Mouse (Mus musculus) urinary bladder, postnatal 25 days (tissue): ENCODE measurements at regions not wholly inside any gene's neighbourhood (a gene's known extent, or its start where the extent isn't known, plus 50 kb on each side); places are given as distances from the start of the nearest gene placed in this dataset.

Experiments
- DNase-seq: peaks from one replicate; pipeline ENCODE4 v3.0.0; 2022; ENCODE audit warnings: low spot score

- DNase-seq, result no peak
These were observed 301.2 kb upstream of the Ppp2r3a start for GRCm38 (mm10) chr9:101552789-101553188.

- DNase-seq, result no peak
These were observed 299.7 kb upstream of the Ppp2r3a start for GRCm38 (mm10) chr9:101551256-101551655.

- no peak for DNase-seq
These were observed 294.7 kb upstream of the Ppp2r3a start for GRCm38 (mm10) chr9:101546213-101546832.

- no peak for DNase-seq
These were observed 266.5 kb upstream of the Ppp2r3a start for GRCm38 (mm10) chr9:101518137-101518536.

DNA sequence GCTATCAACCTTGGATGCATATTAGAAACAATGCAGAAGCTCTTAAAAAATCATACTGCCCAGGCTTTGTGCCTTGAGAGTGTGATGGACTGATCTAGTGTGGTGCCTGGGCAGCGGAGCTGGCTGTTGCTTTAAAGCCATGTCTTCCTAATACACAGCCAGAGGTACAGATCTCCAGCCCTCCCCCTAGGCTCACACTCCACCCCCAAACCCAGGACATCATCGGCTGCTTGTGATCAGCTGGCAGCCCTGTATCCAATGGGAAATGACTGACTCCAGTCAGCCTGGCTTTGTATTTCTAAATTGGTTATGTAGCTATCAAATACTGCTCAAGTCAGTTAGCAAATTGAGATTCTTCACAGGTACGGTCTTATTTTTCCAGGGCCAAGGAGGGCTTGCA lies 259.2 kb upstream of the Ppp2r3a start:
- no peak for DNase-seq

GRCm38 (mm10) chr9:101509196-101509595 lies 257.6 kb upstream of the Ppp2r3a start:
- no peak for DNase-seq

DNA sequence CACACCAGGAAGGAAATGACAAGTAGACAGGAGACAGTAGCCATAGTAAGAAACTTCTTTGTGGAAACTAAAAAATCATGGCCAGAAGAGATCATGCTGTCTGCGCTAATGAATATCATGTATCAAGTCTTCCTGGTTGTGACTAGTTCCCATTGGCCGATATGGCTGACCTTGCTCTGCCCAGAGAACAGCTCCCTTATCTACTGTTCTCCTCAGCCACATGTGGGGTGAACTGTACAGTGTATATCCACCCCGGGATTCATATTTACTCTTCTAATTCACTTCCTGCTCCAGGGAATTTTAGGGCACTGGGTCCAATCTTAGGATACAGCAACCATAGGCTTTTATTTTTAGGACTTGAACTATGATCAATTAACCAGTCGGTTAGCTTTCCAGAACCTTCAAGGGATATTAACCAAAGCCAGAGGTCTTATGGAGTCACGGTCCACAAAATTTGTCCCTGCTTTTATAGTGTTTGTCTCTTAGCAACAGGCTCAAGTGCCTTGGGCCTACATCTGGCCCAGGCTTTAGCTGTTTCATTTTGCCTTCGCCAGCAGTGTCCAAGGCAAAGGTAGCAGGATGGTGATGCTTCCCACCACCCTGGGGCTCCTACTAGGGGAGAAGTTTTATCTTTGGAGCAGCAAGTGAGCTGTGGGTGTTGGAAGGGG lies 255.6 kb upstream of the Ppp2r3a start:
- no peak for DNase-seq

- no peak for DNase-seq
These were observed 250.3 kb upstream of the Ppp2r3a start for GRCm38 (mm10) chr9:101501706-101502465.

- no peak for DNase-seq
These were observed 249.4 kb upstream of the Ppp2r3a start for GRCm38 (mm10) chr9:101501036-101501435.

- no peak for DNase-seq
These were observed 247.1 kb upstream of the Ppp2r3a start for GRCm38 (mm10) chr9:101498721-101499120.

- no peak for DNase-seq
These were observed 244.2 kb upstream of the Ppp2r3a start for GRCm38 (mm10) chr9:101495768-101496167.

DNA sequence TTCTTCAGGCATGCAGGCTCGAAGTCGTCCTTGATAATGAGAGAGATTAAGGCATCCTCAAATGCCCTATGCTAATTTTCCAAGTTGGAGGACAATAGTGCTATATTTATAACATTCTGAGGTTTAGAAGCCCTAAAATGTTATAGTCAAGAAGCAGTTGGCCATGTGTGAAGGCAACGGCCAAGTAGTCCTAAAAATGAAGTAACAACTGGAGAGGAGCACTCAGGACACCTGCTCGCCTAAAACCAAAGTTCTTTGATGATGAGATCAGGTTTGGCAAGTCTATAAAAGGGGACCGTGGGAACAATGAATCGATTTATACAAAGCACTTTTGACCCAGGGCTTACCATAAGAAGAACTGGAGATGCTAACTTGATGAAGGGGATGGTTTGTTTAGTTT lies 237.4 kb upstream of the Ppp2r3a start:
- DNase-seq, result no peak

GRCm38 (mm10) chr9:101476223-101476622 lies 224.6 kb upstream of the Ppp2r3a start:
- no peak for DNase-seq

- DNase-seq, result no peak
These were observed 221.5 kb upstream of the Ppp2r3a start for GRCm38 (mm10) chr9:101473074-101473461.

DNA sequence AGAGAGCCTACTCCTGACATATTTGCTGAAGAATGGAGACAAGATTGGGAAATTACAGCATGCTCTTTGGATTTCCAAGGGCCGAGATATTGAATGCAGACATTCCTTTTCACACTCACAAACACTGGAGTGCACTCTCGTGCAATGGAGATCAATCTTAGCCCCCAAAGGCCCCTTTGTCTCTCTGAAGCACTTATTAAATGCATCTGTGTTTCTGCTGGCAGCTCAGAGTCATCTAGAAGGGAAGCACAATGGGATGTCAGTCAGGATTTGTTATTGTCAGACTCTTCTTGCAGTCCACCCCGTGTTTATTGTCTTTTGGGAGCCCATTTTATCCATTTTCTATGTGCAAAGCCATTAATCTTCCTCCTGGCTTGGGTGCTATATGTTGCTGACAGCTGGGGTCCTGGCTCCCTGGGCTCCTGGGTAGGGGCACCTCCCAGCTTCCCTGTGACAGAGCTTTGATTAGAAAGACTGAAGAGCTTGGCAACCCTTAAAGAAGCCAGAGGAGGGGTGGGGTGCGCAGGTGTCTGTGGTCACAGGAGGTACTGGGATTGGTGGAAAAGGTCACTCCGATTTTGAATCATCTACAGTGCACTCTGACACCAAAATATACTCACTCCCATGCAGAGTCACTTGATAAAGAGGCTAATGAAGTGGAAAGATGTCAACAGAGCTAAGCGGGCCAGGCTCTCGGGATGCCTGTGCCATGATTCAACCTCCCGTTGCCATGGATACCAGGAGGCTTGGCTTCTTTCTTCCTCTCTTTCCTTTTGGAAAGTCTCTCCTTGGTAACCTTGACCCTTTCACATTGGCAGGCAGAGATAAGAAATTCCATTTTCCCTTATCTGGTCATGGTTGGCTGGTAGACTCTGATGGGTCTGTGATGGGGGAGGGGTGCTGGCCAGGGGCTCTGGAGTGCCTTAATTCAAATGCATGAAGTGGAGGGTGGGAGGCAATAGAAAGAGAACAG lies 220.8 kb upstream of the Ppp2r3a start:
- DNase-seq, result no peak

DNA sequence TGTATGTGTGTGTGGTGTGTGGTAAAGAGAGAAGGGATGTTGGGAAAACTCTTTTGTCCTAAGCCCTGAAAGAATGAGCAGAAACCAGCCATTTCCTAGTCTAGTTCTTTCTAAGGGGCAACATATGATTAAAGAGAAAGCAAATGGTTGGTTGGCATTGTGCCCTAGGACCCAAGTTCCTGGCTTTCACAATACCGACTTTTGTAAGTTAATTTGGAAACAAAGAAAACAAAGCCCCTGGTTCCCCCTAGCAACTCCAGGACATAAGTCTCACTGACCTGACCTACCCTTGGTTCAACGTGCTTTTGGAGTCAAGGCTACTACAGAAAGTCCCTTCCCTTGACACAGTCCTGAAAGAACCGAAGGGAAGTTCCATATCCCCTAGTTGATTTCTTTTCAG lies 220.1 kb upstream of the Ppp2r3a start:
- no peak for DNase-seq

GRCm38 (mm10) chr9:101469756-101470155 lies 218.2 kb upstream of the Ppp2r3a start:
- no peak for DNase-seq

GRCm38 (mm10) chr9:101464727-101465427 lies 213.3 kb upstream of the Ppp2r3a start:
- no peak for DNase-seq

GRCm38 (mm10) chr9:101458947-101459627 lies 207.5 kb upstream of the Ppp2r3a start:
- no peak for DNase-seq

DNA sequence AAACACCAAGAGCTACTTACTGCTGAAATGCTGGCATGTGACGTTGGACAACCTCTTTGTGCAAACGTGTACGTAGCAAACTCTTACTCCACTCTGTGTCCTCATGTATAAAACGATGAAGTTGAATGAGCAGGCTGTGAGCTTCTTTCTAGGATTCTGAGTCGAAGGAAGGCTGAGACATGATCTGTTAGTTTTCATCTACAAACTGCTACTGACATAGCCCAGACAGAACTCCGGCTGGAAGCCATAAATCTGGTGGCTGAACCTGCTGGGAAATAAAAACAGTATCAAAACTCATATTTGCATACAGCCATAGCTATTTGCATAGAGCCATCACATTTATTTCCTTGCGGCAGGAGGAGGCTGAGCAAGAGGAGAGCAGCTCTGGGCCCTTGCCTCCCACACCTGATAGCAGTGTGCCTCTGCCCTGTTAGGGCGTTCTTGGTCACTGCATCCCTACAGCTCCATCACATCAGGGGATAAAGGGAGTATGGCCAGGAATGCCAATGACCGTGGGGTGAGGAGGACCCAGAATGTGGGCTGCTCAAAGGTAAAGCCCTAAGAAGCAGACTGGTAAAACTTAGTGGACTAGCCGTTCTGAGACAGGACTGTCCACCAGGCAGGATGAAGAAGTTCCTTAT lies 206.8 kb upstream of the Ppp2r3a start:
- DNase-seq, result no peak
